Mouse (Mus musculus): ENCODE results near the gene Slc12a5.

- TF ChIP-seq CTCF (IDR thresholded peaks at IDR 0.05; ENCODE audit: borderline replicate concordance, insufficient read depth, low read depth, low read length) (no peak), POLR2A (IDR thresholded peaks at IDR 0.05; ENCODE audit: borderline replicate concordance, insufficient read depth, low read length) (no peak)
These were observed 48.5 kb upstream of the Slc12a5 start for GRCm38 (mm10) chr2:164912151-164912550.

All from cerebellum, adult 2 months (tissue).